Mouse (Mus musculus): ENCODE data around the gene Per2. TPM values are rescaled to one million over a fixed set of nuclear protein-coding genes. Genes with fewer than 3 reads are reported as not detected.
A peak's percentile ranks its signal among the peaks of the same experiment; 100 is the strongest.

The Per2 gene
- polyA plus RNA-seq, 1 experiment from 2014 or later = 7.9 TPM

- H3K4me1 ChIP-seq (replicated peaks) = no peaks in the 10 kb centered on the region
- 92% methylated on average over 8 of the region's 8 CpGs for WGBS
- no peak overlapping the region for H3K4me2 ChIP-seq (replicated peaks)
- H3K27ac ChIP-seq = no peak overlapping the region
- H3K9ac ChIP-seq = no peak overlapping the region
- H3K9me3 ChIP-seq = no peaks in the 10 kb centered on the region
- no peaks in the 10 kb centered on the region for H3K27me3 ChIP-seq (replicated peaks)
- H3K36me3 ChIP-seq = peaks cover 12% of the 10 kb centered on the region; the same call in 1 of the 2 replicates
- ATAC-seq = no peak
- H3K4me3 ChIP-seq (replicated peaks) = no peak overlapping the region
These were observed 38.5 kb downstream of the Per2 start for GRCm38 (mm10) chr1:91420601-91421065.

GRCm38 (mm10) chr1:91419862-91420600, 39.1 kb downstream of the Per2 start:
- no peak for ATAC-seq

GRCm38 (mm10) chr1:91417991-91418390, 41.1 kb downstream of the Per2 start:
- Histone ChIP-seq H3K4me1 (replicated peaks) (peaks cover 19% of the 10 kb centered on the region), H3K27ac (no peak overlapping the region), H3K4me2 (replicated peaks) (no peak overlapping the region), H3K4me3 (replicated peaks) (no peak overlapping the region), H3K36me3 (no peaks in the 10 kb centered on the region), H3K27me3 (replicated peaks) (no peaks in the 10 kb centered on the region), H3K9me3 (no peaks in the 10 kb centered on the region), H3K9ac (no peak overlapping the region)
- 57% methylated on average over 1 of the region's 1 CpGs for WGBS
- no peak for ATAC-seq

More at GRCm38 (mm10) chr1:91419862-91420600, 39.1 kb downstream of the Per2 start:
- no peak overlapping the region for H3K9ac ChIP-seq
- H3K36me3 ChIP-seq = peaks cover 11% of the 10 kb centered on the region; the same call in 1 of the 2 replicates
- H3K9me3 ChIP-seq = no peaks in the 10 kb centered on the region
- H3K27ac ChIP-seq = no peak overlapping the region
- no peak overlapping the region for H3K4me2 ChIP-seq (replicated peaks)
- H3K4me3 ChIP-seq (replicated peaks) = no peak overlapping the region
- 72% methylated on average over 10 of the region's 10 CpGs for WGBS
- H3K4me1 ChIP-seq (replicated peaks) = peaks cover 4% of the 10 kb centered on the region
- H3K27me3 ChIP-seq (replicated peaks) = no peaks in the 10 kb centered on the region

DNA sequence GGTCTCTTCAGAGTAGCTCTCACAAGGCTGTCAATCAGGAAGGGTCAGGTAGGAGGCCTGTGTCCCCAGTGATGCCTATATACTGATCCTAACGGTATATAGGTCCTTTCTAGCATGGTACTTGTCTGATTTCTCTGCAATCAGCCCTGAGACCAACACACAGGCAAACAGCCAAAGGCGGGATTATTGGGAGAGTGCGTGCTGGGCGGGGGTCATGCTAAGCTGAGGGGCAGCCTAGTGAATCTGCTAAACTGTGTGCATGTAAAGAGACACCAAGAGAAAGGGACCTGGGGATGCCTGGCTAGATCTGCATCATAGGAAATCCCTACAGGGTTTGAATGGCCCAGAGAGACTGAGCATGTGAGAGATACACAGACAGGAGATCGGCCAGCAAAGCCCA, 43.8 kb downstream of the Per2 start:
- no peaks in the 10 kb centered on the region for H3K27me3 ChIP-seq (replicated peaks)
- H3K4me1 ChIP-seq (replicated peaks) = peaks cover 30% of the 10 kb centered on the region
- no peak overlapping the region for H3K4me2 ChIP-seq (replicated peaks)
- H3K9ac ChIP-seq = no peak overlapping the region
- H3K9me3 ChIP-seq = no peaks in the 10 kb centered on the region
- H3K36me3 ChIP-seq = no peaks in the 10 kb centered on the region
- 83% methylated on average over 5 of the region's 5 CpGs for WGBS
- 0 out of 2 replicates have a peak overlapping the region, but pooled peaks have one; percentile 90 for H3K27ac ChIP-seq
- no peak overlapping the region for H3K4me3 ChIP-seq (replicated peaks)
- no peak for ATAC-seq

GRCm38 (mm10) chr1:91414903-91415302, 44.2 kb downstream of the Per2 start:
- Histone ChIP-seq H3K27ac (peak overlapping the region; percentile 90; the same call in 1 of the 2 replicates), H3K27me3 (replicated peaks) (no peaks in the 10 kb centered on the region), H3K4me1 (replicated peaks) (peaks cover 30% of the 10 kb centered on the region), H3K36me3 (no peaks in the 10 kb centered on the region), H3K9me3 (no peaks in the 10 kb centered on the region), H3K9ac (no peak overlapping the region), H3K4me2 (replicated peaks) (peak overlapping the region; percentile 96; the same call in 1 of the 2 replicates), H3K4me3 (replicated peaks) (no peak overlapping the region)
- WGBS = 72% methylated on average over 4 of the region's 4 CpGs
- ATAC-seq = no peak

- H3K4me3 ChIP-seq (replicated peaks) = peak within 1 kb of the TSS; percentile 68
- H3K4me2 ChIP-seq (replicated peaks) = peak within 1 kb of the TSS; percentile 96
- no peaks in the 10 kb centered on the region for H3K9me3 ChIP-seq
- no peaks in the 10 kb centered on the region for H3K27me3 ChIP-seq (replicated peaks)
- H3K9ac ChIP-seq = peak within 1 kb of the TSS; percentile 89
- peak; percentile 45 for ATAC-seq
- H3K27ac ChIP-seq = peak within 1 kb of the TSS; percentile 90
- WGBS = under 1% methylated on average over 38 of the region's 39 CpGs
- no peaks in the 10 kb centered on the region for H3K36me3 ChIP-seq
- peaks cover 30% of the 10 kb centered on the region for H3K4me1 ChIP-seq (replicated peaks)
These were observed 45.1 kb downstream of the Per2 start, which contains the start of gene Hes6 for GRCm38 (mm10) chr1:91413898-91414594. TSS of gene Hes6 (minus strand) at chr1:91414038.

DNA sequence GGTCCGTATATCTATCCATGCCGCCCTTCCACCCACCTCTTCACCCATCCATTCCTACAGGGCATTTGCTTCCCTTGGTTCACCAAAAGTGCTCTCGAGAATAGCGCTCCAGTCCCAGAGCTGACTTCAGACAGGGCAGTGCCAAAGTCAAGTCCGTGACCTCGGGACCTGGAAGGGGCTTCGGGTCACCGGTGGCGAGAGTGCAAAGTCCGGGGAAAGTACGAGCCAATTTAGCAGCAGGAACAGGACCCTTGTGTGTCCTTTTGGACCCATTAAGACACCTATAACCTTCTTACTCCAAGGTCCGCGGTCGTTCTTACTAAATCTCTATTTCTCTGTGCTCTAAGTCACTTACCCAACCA, 45.6 kb downstream of the Per2 start:
- H3K4me3 ChIP-seq (replicated peaks) = peak overlapping the region; percentile 68
- H3K9ac ChIP-seq = peak overlapping the region; percentile 51
- no peaks in the 10 kb centered on the region for H3K9me3 ChIP-seq
- under 1% methylated on average over 14 of the region's 14 CpGs for WGBS
- H3K4me2 ChIP-seq (replicated peaks) = peak overlapping the region; percentile 96
- H3K27ac ChIP-seq = peak overlapping the region; percentile 90
- H3K4me1 ChIP-seq (replicated peaks) = peaks cover 30% of the 10 kb centered on the region
- ATAC-seq = peak; percentile 11
- no peaks in the 10 kb centered on the region for H3K36me3 ChIP-seq
- H3K27me3 ChIP-seq (replicated peaks) = no peaks in the 10 kb centered on the region

DNA sequence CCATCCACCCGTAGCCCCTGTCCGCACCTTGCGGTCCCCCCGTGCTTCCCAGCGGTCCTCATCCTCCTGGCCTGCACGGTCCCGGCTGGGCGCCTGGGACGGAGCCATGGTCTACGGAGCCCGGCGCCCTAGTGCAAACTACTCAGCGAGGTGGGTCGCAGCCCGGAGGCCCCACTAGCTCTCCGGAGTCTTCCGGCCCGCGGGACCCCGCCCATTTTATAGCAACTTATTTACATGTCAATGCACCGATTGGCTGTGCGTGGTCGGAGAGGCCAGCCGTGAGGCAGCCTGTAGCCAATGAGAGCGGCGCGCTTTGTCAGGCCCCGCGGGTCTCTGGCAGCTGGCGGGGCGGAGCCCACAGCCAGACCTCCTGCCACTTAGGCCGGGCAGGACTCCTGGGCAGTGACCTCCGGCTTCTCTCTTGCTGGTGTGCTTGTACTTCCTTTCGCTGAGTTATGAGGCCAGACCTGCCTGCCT, 46.1 kb downstream of the Per2 start:
- Histone ChIP-seq H3K4me3 (replicated peaks) (peak overlapping the region; percentile 68), H3K36me3 (no peaks in the 10 kb centered on the region), H3K4me1 (replicated peaks) (peaks cover 30% of the 10 kb centered on the region), H3K9me3 (no peaks in the 10 kb centered on the region), H3K4me2 (replicated peaks) (peak overlapping the region; percentile 96), H3K27ac (peak overlapping the region; percentile 90), H3K27me3 (replicated peaks) (no peaks in the 10 kb centered on the region), H3K9ac (peak overlapping the region; percentile 89)
- WGBS = under 1% methylated on average over 34 of the region's 34 CpGs
- peak; percentile 96 for ATAC-seq

DNA sequence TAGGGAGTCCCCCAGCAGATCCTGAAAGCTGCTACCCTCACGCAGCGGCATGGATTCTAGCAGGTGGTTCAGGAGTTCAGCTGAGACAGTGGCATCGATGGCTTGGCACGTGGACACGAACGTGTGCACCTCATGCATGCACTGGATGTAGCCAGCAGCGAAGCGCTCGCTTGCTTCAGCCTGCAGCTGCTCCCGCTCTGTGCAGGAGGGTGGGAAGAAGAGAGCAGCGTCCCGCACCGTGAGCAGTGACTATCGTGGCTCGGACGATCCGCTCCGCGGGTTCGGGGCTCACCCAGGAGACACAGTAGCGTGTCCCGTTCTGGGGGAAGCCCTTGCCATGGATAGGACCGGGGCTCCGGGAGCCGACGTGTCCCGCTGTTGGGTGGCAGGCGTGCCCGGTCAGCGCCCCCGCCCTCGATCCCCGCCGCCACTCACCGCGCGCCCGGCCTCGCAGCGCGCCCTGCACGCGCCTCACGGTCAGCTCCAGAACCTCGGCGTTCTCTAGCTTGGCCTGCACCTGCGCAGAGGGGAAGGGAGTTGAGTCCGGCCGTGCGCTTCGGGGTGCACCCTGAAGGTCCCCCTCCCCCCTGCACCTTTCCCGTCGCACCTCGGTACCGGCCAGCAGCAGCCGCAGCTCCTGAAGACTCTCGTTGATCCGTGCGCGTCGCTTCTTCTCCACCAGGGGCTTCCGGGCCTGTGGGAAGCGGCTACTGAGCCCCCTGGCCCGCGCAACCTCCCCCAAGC, 46.7 kb downstream of the Per2 start:
- no peaks in the 10 kb centered on the region for H3K27me3 ChIP-seq (replicated peaks)
- WGBS = 3% methylated on average over 59 of the region's 65 CpGs
- peak overlapping the region; percentile 70 for H3K27ac ChIP-seq
- peak overlapping the region; percentile 96 for H3K4me2 ChIP-seq (replicated peaks)
- peak overlapping the region; percentile 68 for H3K4me3 ChIP-seq (replicated peaks)
- no peaks in the 10 kb centered on the region for H3K9me3 ChIP-seq
- H3K36me3 ChIP-seq = no peaks in the 10 kb centered on the region
- peak overlapping the region; percentile 89 for H3K9ac ChIP-seq
- peak; percentile 62 for ATAC-seq
- H3K4me1 ChIP-seq (replicated peaks) = peaks cover 30% of the 10 kb centered on the region

- peaks cover 30% of the 10 kb centered on the region for H3K4me1 ChIP-seq (replicated peaks)
- H3K9ac ChIP-seq = peak overlapping the region; percentile 89
- 74% methylated on average over 8 of the region's 8 CpGs for WGBS
- H3K27me3 ChIP-seq (replicated peaks) = no peaks in the 10 kb centered on the region
- no peaks in the 10 kb centered on the region for H3K9me3 ChIP-seq
- H3K4me2 ChIP-seq (replicated peaks) = peak overlapping the region; percentile 96
- no peak overlapping the region for H3K27ac ChIP-seq
- H3K36me3 ChIP-seq = no peaks in the 10 kb centered on the region
- ATAC-seq = no peak
- H3K4me3 ChIP-seq (replicated peaks) = peak overlapping the region; percentile 68
These were observed 47.4 kb downstream of the Per2 start for GRCm38 (mm10) chr1:91411631-91412285.

GRCm38 (mm10) chr1:91407819-91408218, 51.3 kb downstream of the Per2 start:
- Histone ChIP-seq H3K9ac (no peak overlapping the region), H3K9me3 (no peaks in the 10 kb centered on the region), H3K4me2 (replicated peaks) (no peak overlapping the region), H3K36me3 (no peaks in the 10 kb centered on the region), H3K4me1 (replicated peaks) (peaks cover 12% of the 10 kb centered on the region), H3K4me3 (replicated peaks) (no peak overlapping the region), H3K27me3 (replicated peaks) (no peaks in the 10 kb centered on the region), H3K27ac (no peak overlapping the region)
- WGBS = 76% methylated on average over 4 of the region's 4 CpGs
- ATAC-seq = no peak

Data from intestine, embryonic 15.5 days (tissue).